Mouse (Mus musculus): ENCODE measurements at regions not wholly inside any gene's neighbourhood (a gene's known extent, or its start where the extent isn't known, plus 50 kb on each side); places are given as distances from the start of the nearest gene placed in this dataset.
A peak's percentile ranks its signal among the peaks of the same experiment; 100 is the strongest.

- DNase-seq (ENCODE audit: low spot score): no peak
- Histone ChIP-seq H3K27me3 (ENCODE audit: insufficient read depth, poor library complexity, severe bottlenecking) (no peaks in the 10 kb centered on the region), H3K4me3 (no peak overlapping the region), H3K36me3 (no peaks in the 10 kb centered on the region), H3K27ac (no peak overlapping the region), H3K4me1 (replicated peaks) (no peaks in the 10 kb centered on the region), H3K9me3 (no peaks in the 10 kb centered on the region)
- WGBS: 93% methylated on average over 1 of the region's 1 CpGs
Observed at GRCm38 (mm10) chr8:41648276-41648675, 231.4 kb upstream of the Frg1 start.

GRCm38 (mm10) chr8:41644626-41645025, 227.8 kb upstream of the Frg1 start:
- Histone ChIP-seq H3K4me3 (no peak overlapping the region), H3K27me3 (ENCODE audit: insufficient read depth, poor library complexity, severe bottlenecking) (no peaks in the 10 kb centered on the region), H3K9me3 (no peaks in the 10 kb centered on the region), H3K27ac (no peak overlapping the region), H3K4me1 (replicated peaks) (no peaks in the 10 kb centered on the region), H3K36me3 (no peaks in the 10 kb centered on the region)
- no peak for DNase-seq (ENCODE audit: low spot score)
- WGBS: 84% methylated on average over 5 of the region's 5 CpGs

GRCm38 (mm10) chr8:41623841-41624240, 207.0 kb upstream of the Frg1 start:
- 93% methylated on average over 4 of the region's 4 CpGs for WGBS
- no peaks in the 10 kb centered on the region for H3K9me3 ChIP-seq
- no peak for DNase-seq (ENCODE audit: low spot score)
- no peaks in the 10 kb centered on the region for H3K36me3 ChIP-seq
- no peak overlapping the region for H3K4me3 ChIP-seq
- H3K27me3 ChIP-seq (ENCODE audit: insufficient read depth, poor library complexity, severe bottlenecking): no peaks in the 10 kb centered on the region
- no peak overlapping the region for H3K27ac ChIP-seq
- no peaks in the 10 kb centered on the region for H3K4me1 ChIP-seq (replicated peaks)

- no peak overlapping the region for H3K4me3 ChIP-seq
- 94% methylated on average over 1 of the region's 1 CpGs for WGBS
- no peak overlapping the region for H3K27ac ChIP-seq
- no peaks in the 10 kb centered on the region for H3K9me3 ChIP-seq
- no peak for DNase-seq (ENCODE audit: low spot score)
- no peaks in the 10 kb centered on the region for H3K27me3 ChIP-seq (ENCODE audit: insufficient read depth, poor library complexity, severe bottlenecking)
- no peaks in the 10 kb centered on the region for H3K36me3 ChIP-seq
- H3K4me1 ChIP-seq (replicated peaks): no peaks in the 10 kb centered on the region
Observed at GRCm38 (mm10) chr8:41600255-41600654, 183.4 kb upstream of the Frg1 start.

GRCm38 (mm10) chr8:41594446-41594845, 177.6 kb upstream of the Frg1 start:
- no peaks in the 10 kb centered on the region for H3K27me3 ChIP-seq (ENCODE audit: insufficient read depth, poor library complexity, severe bottlenecking)
- no peaks in the 10 kb centered on the region for H3K4me1 ChIP-seq (replicated peaks)
- WGBS: 92% methylated on average over 5 of the region's 5 CpGs
- no peak for DNase-seq (ENCODE audit: low spot score)
- no peak overlapping the region for H3K27ac ChIP-seq
- H3K9me3 ChIP-seq: no peaks in the 10 kb centered on the region
- H3K36me3 ChIP-seq: no peaks in the 10 kb centered on the region
- no peak overlapping the region for H3K4me3 ChIP-seq

GRCm38 (mm10) chr8:41593666-41594042, 176.8 kb upstream of the Frg1 start:
- H3K36me3 ChIP-seq: no peaks in the 10 kb centered on the region
- whole genome bisulfite sequencing: 76% methylated on average over 2 of the region's 2 CpGs

GRCm38 (mm10) chr8:41592741-41593665, 176.1 kb upstream of the Frg1 start:
- DNase-seq (ENCODE audit: low spot score): no peak
- 83% methylated on average over 6 of the region's 6 CpGs for WGBS
- no peaks in the 10 kb centered on the region for H3K27me3 ChIP-seq (ENCODE audit: insufficient read depth, poor library complexity, severe bottlenecking)
- H3K27ac ChIP-seq: no peak overlapping the region
- no peaks in the 10 kb centered on the region for H3K36me3 ChIP-seq
- H3K4me3 ChIP-seq: no peak overlapping the region
- H3K9me3 ChIP-seq: no peaks in the 10 kb centered on the region
- no peaks in the 10 kb centered on the region for H3K4me1 ChIP-seq (replicated peaks)

More at GRCm38 (mm10) chr8:41593666-41594042, 176.8 kb upstream of the Frg1 start:
- no peaks in the 10 kb centered on the region for H3K9me3 ChIP-seq
- no peak overlapping the region for H3K4me3 ChIP-seq
- DNase-seq (ENCODE audit: low spot score): no peak
- H3K4me1 ChIP-seq (replicated peaks): no peaks in the 10 kb centered on the region
- no peak overlapping the region for H3K27ac ChIP-seq
- H3K27me3 ChIP-seq (ENCODE audit: insufficient read depth, poor library complexity, severe bottlenecking): no peaks in the 10 kb centered on the region

- no peaks in the 10 kb centered on the region for H3K4me1 ChIP-seq (replicated peaks)
- H3K27me3 ChIP-seq (ENCODE audit: insufficient read depth, poor library complexity, severe bottlenecking): no peaks in the 10 kb centered on the region
- H3K36me3 ChIP-seq: no peaks in the 10 kb centered on the region
- WGBS: 79% methylated on average over 9 of the region's 9 CpGs
- H3K4me3 ChIP-seq: no peak overlapping the region
- H3K27ac ChIP-seq: no peak overlapping the region
- H3K9me3 ChIP-seq: no peaks in the 10 kb centered on the region
- no peak for DNase-seq (ENCODE audit: low spot score)
Observed at GRCm38 (mm10) chr8:41592174-41592573, 175.3 kb upstream of the Frg1 start.

- Histone ChIP-seq H3K27me3 (ENCODE audit: insufficient read depth, poor library complexity, severe bottlenecking) (no peaks in the 10 kb centered on the region), H3K9me3 (no peaks in the 10 kb centered on the region), H3K4me3 (no peak overlapping the region), H3K27ac (no peak overlapping the region), H3K36me3 (no peaks in the 10 kb centered on the region), H3K4me1 (replicated peaks) (no peaks in the 10 kb centered on the region)
- 79% methylated on average over 2 of the region's 2 CpGs for WGBS
- no peak for DNase-seq (ENCODE audit: low spot score)
Observed at GRCm38 (mm10) chr8:41588157-41588556, 171.3 kb upstream of the Frg1 start.

GRCm38 (mm10) chr8:41573027-41573885, 156.4 kb upstream of the Frg1 start:
- DNase-seq (ENCODE audit: low spot score): peak; percentile 83
- Histone ChIP-seq H3K27ac (no peak overlapping the region), H3K4me3 (no peak overlapping the region), H3K36me3 (no peaks in the 10 kb centered on the region), H3K27me3 (ENCODE audit: insufficient read depth, poor library complexity, severe bottlenecking) (no peaks in the 10 kb centered on the region), H3K4me1 (replicated peaks) (0 out of 2 replicates have a peak, but pooled peaks cover 7% of the 10 kb centered on the region), H3K9me3 (no peaks in the 10 kb centered on the region)
- 40% methylated on average over 10 of the region's 10 CpGs for whole genome bisulfite sequencing

- H3K4me3 ChIP-seq: no peak overlapping the region
- no peak for DNase-seq (ENCODE audit: low spot score)
- H3K9me3 ChIP-seq: no peaks in the 10 kb centered on the region
- no peaks in the 10 kb centered on the region for H3K36me3 ChIP-seq
- no peak overlapping the region for H3K27ac ChIP-seq
- no peaks in the 10 kb centered on the region for H3K27me3 ChIP-seq (ENCODE audit: insufficient read depth, poor library complexity, severe bottlenecking)
- 94% methylated on average over 6 of the region's 6 CpGs for WGBS
- H3K4me1 ChIP-seq (replicated peaks): 0 out of 2 replicates have a peak, but pooled peaks cover 7% of the 10 kb centered on the region
Observed at GRCm38 (mm10) chr8:41570566-41570965, 153.7 kb upstream of the Frg1 start.

- H3K4me1 ChIP-seq (replicated peaks): no peaks in the 10 kb centered on the region
- no peaks in the 10 kb centered on the region for H3K36me3 ChIP-seq
- no peaks in the 10 kb centered on the region for H3K9me3 ChIP-seq
- H3K27me3 ChIP-seq (ENCODE audit: insufficient read depth, poor library complexity, severe bottlenecking): no peaks in the 10 kb centered on the region
- no peak overlapping the region for H3K27ac ChIP-seq
- no peak overlapping the region for H3K4me3 ChIP-seq
- DNase-seq (ENCODE audit: low spot score): no peak
- 90% methylated on average over 14 of the region's 14 CpGs for WGBS
Observed at GRCm38 (mm10) chr8:41561995-41562394, 145.1 kb upstream of the Frg1 start.

- WGBS: 82% methylated on average over 3 of the region's 3 CpGs
- Histone ChIP-seq H3K4me3 (no peak overlapping the region), H3K36me3 (no peaks in the 10 kb centered on the region), H3K4me1 (replicated peaks) (no peaks in the 10 kb centered on the region), H3K27me3 (ENCODE audit: insufficient read depth, poor library complexity, severe bottlenecking) (no peaks in the 10 kb centered on the region), H3K27ac (no peak overlapping the region), H3K9me3 (no peaks in the 10 kb centered on the region)
- no peak for DNase-seq (ENCODE audit: low spot score)
Observed at GRCm38 (mm10) chr8:41556819-41557218, 139.9 kb upstream of the Frg1 start.

Measured in hindbrain, embryonic 10.5 days (tissue).